Mouse (Mus musculus) heart, adult 9 months (tissue): ENCODE results near the gene Wnt10b.

ENCODE experiments used
- DNase-seq, 2 experiments: peaks; one replicate each; pipeline ENCODE4 v3.0.0; 2022; ENCODE audit warnings: low spot score in 2 of 2

Wnt10b gene

GRCm38 (mm10) chr15:98796803-98797595 is 19.0 kb upstream of the Wnt10b start:
- no peak for DNase-seq

DNA sequence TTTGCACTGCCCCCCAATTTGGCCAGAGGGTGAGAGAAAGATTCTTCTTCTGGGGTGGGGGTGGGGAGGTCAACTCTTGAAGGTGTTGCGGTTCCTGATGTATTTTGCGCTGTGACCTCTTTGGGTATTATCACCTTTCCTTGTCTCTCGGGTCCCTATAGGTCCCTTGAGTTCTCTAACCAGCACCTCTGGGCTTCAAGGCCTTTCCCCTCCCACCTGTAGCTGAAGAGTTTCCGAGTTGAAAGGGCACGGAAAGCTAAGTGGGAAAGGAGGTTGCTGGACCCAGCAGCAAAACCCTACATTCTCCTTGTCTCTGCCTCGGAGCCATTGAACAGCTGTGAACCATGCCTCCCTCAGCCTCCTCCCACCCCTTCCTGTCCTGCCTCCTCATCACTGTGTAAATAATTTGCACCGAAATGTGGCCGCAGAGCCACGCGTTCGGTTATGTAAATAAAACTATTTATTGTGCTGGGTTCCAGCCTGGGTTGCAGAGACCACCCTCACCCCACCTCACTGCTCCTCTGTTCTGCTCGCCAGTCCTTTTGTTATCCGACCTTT is 15.3 kb upstream of the Wnt10b start:
- DNase-seq: no peak

DNA sequence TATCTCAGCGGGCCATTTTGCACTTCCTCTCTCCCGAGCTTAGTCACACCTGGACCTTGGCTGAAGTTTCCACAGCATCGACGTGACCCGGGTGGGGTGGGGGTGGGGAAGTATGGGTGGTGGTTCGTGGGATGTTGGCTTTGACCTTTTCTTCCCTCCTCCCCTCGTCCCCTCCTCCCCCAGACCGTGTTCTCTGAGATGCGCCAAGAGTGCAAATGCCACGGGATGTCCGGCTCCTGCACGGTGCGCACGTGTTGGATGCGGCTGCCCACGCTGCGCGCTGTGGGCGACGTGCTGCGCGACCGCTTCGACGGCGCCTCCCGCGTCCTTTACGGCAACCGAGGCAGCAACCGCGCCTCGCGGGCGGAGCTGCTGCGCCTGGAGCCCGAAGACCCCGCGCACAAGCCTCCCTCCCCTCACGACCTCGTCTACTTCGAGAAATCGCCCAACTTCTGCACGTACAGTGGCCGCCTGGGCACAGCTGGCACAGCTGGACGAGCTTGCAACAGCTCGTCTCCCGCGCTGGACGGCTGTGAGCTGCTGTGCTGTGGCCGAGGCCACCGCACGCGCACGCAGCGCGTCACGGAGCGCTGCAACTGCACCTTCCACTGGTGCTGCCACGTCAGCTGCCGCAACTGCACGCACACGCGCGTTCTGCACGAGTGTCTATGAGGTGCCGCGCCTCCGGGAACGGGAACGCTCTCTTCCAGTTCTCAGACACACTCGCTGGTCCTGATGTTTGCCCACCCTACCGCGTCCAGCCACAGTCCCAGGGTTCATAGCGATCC is 14.5 kb upstream of the Wnt10b start:
- DNase-seq: no peak

- no peak for DNase-seq
Observed at GRCm38 (mm10) chr15:98791771-98792170, 13.8 kb upstream of the Wnt10b start.

- DNase-seq: no peak
Observed at GRCm38 (mm10) chr15:98791221-98791620, 13.3 kb upstream of the Wnt10b start.

DNA sequence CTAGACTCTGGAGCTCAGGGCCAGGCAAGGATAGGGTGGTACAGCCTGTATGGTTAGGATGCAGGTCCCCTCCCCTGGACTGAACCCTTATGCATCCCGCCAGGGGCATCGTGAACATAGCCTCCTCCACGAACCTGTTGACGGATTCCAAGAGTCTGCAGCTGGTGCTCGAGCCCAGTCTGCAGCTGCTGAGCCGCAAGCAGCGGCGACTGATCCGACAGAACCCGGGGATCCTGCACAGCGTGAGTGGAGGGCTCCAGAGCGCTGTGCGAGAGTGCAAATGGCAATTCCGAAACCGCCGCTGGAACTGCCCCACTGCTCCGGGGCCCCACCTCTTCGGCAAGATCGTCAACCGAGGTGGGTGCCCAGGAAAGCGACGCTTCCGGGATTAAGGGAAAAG is 12.8 kb upstream of the Wnt10b start:
- DNase-seq: no peak

DNA sequence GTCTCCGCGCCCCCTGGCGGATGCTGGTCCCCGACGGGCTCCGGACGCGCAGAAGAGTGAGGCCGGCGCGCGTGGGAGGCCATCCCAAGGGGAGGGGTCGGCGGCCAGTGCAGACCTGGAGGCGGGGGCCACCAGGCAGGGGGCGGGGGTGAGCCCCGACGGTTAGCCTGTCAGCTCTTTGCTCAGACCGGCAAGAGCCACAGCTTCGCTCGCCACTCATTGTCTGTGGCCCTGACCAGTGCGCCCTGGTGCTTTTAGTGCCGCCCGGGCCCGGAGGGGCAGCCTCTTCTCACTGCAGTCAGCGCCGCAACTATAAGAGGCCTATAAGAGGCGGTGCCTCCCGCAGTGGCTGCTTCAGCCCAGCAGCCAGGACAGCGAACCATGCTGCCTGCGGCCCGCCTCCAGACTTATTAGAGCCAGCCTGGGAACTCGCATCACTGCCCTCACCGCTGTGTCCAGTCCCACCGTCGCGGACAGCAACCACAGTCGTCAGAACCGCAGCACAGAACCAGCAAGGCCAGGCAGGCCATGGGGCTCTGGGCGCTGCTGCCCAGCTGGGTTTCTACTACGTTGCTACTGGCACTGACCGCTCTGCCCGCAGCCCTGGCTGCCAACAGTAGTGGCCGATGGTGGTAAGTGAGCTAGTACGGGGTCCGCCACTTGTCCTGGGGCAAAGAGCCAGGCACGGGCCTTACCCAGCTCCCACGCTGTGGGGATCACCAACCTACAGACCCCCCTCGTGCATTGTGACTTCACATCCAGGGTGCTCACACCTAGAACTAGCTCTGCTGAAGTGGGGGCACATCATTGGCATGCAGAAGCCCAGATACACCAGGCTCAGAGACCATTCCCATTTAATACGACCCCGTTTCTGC is 11.9 kb upstream of the Wnt10b start, which contains the start of gene Wnt1:
Gene Wnt1 (plus strand): TSS at position 197 of the 875 bp plus-strand sequence.
- no peak for DNase-seq

- no peak for DNase-seq
Observed at GRCm38 (mm10) chr15:98788972-98789660, 11.2 kb upstream of the Wnt10b start.

DNA sequence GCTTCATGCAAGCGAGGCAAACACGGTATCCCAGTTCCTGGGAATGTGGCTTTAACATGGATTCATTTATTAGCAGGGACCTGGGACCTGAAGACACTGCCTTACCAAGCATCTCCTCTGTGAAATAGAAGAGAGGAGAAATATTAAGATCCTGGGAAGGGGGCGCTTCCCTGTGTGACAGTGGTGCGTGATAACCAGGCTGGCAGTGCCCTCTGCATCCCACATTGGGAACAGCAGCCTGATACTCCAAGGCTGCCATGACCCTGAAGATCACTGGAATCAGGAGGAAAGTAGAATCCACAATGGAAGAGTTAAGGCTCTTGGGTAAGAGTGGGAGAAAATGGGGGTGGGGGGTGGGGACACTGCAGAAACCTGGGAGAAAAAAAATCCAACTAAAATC is 10.0 kb upstream of the Wnt10b start:
- no peak for DNase-seq

GRCm38 (mm10) chr15:98785744-98786143 is 7.8 kb upstream of the Wnt10b start:
- no peak for DNase-seq

DNA sequence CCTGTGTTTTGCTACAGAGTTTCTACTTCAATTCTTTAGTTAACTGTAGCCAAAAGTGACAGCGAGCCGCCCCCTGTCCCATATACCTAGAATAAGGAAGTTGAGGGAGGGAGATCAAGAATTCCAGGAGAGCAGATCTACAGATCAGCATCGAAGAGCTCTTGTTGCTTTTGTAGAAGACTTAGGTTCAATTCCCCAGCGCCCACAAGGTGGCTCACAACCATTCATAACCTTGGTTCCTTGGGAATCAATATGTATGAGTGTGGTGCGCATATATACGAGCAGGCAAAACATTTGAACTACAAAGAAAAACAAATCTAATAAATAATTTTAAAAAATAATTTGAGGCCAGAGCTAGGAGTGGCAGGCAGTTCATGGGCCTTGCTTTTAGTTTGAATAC is 3.2 kb upstream of the Wnt10b start:
- DNase-seq: no peak

- DNase-seq: peak; percentile 44 to 63
Observed at GRCm38 (mm10) chr15:98780573-98780972, 2.6 kb upstream of the Wnt10b start.

- peak; percentile 34 to 58 for DNase-seq
Observed at GRCm38 (mm10) chr15:98780075-98780474, 2.1 kb upstream of the Wnt10b start.

DNA sequence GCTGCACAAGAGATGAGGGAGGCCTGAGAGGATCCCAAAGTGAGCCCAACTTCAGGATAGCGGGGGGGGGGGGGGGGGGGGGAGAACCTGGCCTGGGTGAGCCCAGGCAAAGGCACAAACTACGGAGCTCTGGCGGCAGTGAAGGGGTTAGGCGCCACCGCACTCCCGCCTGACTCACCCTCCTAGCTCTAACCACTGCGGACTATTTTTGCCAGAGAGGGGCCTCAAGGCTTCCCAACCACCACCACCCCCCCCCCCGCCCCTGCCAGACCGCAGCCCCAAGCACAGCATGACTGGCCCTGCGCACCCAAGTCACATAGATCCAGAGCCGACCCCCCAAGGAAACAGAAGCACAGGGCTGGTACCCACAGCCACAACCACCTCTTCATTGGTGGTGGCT is 856 bp upstream of the Wnt10b start:
- DNase-seq: no peak

GRCm38 (mm10) chr15:98778191-98778770 is 331 bp upstream of the Wnt10b start:
- DNase-seq: no peak

DNA sequence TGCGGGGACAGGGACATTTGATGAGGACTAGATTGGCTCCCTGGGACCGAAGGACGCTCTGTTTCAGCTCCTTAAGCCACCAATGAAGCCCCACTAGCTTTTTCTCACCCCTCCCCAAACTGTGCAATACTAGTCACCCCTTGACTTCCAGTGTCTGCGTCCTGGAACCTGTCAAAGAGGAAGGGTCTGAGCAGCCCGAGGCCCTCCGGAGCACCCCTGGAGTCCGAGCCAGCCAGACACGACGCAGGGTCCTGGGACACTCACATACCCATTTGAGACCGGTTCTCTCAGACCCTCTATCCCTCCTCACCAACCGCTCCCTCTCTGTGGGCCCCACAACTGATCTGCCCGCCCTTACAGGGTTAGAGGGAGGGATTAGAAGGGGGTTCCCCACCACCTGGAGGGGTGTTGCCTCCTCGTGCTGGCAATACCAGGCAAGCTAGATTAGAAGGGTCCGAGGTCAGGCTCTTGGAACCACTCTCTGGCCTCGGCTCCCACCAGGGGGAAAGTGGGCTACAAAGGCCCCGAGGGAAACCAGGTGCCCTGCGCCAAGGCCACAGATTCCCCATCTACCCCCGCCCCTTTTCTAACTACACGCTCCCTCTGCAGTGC is 839 bp downstream of the Wnt10b start:
- no peak for DNase-seq

- DNase-seq: no peak
Observed at GRCm38 (mm10) chr15:98776280-98777004, 1.5 kb downstream of the Wnt10b start.

DNA sequence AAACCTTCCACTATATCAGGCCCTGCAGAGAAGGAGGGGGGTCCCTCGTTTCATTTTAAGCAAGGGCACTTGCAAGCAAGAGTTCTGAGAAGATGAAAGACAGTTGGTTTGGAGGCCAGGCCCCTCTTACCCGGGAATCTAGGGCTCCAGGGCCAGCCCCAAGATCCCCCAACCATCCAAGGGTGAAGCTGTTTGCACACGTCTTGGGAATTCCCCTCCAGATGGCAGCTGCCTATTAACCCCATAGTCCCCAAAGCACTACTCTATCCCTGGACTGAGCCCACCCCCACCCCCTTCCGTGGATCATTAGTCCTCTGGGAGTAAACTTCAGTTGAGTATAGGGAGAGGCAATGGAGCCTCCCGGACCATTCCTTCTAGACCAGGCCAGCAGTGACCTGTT is 2.4 kb downstream of the Wnt10b start:
- DNase-seq: no peak

- no peak for DNase-seq
Observed at GRCm38 (mm10) chr15:98774096-98774495, 3.9 kb downstream of the Wnt10b start.
